Mouse (Mus musculus): ENCODE data around the gene Camkk1.
A peak's percentile ranks its signal among the peaks of the same experiment; 100 is the strongest.

Gene Camkk1

DNA sequence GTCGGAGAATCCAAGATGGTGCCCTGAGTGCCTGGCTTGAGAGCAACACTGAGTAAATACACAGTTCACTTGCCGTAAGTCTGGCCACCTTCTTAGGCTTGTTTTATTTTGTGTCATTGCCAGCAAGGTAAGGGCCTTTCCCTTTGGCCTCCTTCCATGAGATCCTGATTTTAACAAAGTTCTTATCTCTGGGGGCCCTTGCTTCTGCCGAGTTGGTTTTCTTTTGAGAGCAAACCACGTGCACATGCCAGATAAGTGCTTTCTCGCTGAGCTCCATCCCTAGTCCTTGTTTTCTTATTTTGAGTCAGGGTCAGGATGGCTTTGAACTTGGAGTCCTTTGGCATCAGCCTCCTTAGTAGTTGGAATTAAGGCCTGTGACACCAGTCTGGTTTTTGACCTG is 38.9 kb downstream of the Camkk1 start:
- DNase-seq (ENCODE audit: low spot score) = no peak

- no peak for DNase-seq (ENCODE audit: low spot score)
Observed at GRCm38 (mm10) chr11:73059630-73060029, 40.8 kb downstream of the Camkk1 start.

DNA sequence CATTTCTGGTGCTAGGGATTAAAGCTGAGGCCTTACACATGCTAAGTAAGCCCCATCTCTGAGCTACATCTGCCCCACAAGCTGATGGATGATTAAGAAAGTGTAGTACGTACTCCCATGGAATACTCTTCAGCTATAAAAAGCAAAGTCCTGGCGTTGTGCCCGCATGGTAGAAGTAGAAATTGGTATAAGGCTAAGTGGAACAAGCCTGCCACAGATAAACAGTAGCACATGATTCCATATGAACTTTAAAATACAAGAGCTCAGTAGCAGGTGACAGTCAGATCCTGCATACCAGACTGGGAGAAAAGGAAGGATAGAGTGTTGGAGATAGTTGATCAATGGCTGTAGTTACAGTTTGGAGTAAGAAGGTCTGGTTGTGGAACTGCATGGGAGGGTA is 42.6 kb downstream of the Camkk1 start:
- no peak for DNase-seq (ENCODE audit: low spot score)

GRCm38 (mm10) chr11:73071839-73072238 is 53.0 kb downstream of the Camkk1 start:
- no peak for DNase-seq (ENCODE audit: low spot score)

DNA sequence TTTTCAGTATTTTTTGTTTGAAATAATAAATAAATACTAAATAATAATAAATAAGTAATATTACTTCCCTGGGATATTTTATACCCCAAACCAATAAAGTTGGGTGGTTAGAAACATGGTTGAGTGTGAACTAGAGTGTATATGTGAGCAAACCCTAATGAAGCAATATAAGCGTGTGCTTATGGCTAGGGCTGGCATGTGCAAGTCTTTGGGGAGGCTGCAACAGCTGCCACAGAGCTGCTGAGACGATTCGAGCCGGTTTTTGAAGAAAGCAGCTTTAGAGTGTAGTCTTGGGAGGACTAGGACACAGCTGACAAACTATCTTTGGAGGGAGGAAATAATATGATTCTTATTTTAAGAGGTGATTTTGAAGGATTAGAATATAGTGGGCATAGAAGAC is 57.5 kb downstream of the Camkk1 start:
- DNase-seq (ENCODE audit: low spot score) = no peak

GRCm38 (mm10) chr11:73076733-73077132 is 57.9 kb downstream of the Camkk1 start:
- DNase-seq (ENCODE audit: low spot score) = no peak

GRCm38 (mm10) chr11:73077211-73077720 is 58.5 kb downstream of the Camkk1 start:
- no peak for DNase-seq (ENCODE audit: low spot score)

- DNase-seq (ENCODE audit: low spot score) = no peak
Observed at GRCm38 (mm10) chr11:73078615-73079014, 59.8 kb downstream of the Camkk1 start.

DNA sequence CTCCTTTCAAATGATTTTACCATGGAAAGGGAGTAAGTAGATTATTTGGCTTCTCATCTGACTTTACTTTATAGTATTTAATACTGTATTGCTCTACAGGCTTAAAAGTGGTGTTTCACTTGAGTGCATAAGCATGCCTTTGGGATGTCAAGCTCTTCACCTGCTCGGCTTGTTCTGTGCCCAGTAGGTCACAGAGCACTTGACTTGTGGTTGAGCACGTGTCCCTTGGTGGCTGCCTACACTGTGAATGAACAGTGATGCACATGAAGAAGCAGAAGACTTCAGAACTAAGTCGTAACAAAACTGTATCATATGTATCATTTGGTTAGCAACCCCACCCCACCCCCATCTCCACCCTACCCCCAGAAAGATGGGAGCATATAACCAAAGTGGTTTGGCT is 61.5 kb downstream of the Camkk1 start:
- no peak for DNase-seq (ENCODE audit: low spot score)

DNA sequence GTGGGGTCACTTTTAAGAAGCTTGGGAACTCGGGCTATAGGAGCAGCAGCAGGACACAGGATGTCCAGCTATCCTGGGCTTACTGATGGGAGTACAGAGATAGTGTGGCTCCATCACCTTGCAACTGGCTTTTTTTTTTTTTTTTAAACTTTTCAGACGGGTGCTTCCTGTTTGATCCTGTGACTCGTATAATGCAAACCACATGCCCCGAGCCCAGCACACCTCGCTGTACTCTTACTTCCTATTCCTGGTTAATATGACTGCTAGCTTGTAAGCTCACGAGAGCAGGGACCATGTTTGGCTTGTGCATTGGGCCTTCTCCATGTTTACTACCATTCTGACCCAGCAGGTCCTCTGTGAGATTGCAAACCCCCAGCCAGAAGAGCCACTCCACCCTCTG is 65.5 kb downstream of the Camkk1 start:
- no peak for DNase-seq (ENCODE audit: low spot score)

DNA sequence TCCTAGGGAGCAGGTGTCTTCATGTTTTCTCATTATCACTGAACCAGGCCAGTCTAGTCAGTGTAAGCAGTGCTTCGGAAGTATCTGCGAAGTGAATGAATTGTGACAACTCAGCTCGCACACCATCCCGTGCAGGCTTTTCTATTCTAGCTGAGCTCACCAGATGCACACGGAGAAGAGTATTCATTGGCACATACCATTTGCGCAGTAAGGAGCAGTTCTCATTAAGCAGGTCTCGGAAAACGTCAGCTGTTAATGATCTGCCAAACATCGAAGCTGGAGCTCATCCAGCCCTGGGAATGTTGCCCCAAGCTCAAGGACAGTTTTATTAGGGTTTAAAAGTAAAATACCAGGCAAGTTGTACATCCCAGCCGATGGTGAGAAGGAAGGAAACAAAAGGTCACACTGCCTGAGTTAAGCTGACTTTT is 66.0 kb downstream of the Camkk1 start:
- peak; percentile 81 for DNase-seq (ENCODE audit: low spot score)

DNA sequence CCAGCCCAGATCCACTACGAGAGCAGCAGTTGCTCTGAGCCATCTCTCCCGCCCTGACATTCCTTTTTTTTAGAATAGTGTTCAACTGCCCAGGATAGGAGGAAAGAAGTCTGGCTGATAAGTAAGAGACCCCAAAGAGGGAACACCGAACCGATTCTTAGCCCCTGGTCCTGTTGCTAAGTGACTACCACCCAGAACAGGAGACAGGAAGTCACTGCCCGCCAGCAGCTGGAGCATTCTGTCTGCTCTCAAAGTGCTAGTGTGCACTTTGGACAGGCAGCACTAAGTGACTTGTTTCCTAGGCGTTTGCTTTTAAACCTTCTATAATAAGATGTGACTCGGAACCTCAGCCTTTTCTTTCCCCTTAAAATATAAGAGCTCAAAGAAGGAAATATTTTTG is 66.6 kb downstream of the Camkk1 start:
- DNase-seq (ENCODE audit: low spot score) = peak; percentile 28

DNA sequence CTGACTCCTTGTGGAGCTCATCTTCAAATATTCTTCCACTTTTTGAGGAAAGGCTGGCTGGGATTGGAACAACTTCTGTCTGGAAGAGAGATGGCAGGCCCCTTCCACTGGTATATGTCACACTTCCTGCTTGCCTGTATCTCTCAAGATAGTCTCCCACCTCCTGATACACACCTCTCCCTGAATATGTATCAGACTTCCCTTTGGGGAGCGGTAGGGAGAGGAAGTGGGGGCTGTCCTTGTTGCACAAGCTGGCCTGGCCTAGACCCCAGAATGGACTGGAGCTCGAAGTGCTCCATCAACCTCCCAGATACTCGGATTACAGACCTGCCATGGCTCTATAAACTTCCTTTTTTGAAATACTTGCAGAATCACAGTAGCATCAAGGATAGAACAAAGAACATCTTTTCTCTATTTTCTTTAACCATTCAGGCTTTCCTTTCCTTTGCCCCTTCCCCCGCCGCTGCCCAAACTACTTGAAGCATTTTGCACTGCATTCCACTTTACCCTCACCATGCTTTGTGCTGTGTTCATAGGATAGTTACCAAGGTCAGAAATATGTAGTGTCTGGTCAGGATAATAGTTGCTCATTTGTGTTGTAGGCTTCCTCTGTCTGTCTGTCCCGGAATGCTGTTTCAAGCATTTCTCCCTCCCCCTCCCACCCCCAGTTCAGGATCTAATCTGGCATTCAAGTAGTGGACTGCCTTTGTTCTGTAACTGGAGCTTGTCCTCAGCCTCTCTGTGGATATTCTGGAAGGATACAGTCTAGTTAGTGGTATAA is 69.1 kb downstream of the Camkk1 start:
- no peak for DNase-seq (ENCODE audit: low spot score)

DNA sequence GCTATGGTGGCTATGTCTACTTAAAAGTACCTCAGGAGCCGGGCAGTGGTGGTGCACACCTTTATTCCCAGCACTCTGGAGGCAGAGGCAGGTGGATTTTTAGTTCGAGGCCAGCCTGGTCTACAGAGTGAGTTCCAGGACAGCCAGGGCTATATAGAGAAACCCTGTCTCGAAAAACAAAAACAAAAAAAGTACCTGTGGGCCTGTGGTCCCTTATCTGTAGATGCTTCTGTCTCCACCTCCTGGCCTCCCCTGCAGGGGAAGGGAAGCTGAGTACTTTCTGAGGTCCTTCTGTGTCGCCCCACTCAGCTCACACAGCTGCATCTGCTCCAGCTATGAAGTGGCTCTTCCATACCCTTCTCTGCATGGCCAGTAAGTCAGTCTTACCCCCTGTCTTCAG is 71.5 kb downstream of the Camkk1 start, which contains the start of gene Itgae:
Gene Itgae (plus strand): TSS at position 301 of the 400 bp plus-strand sequence.
- no peak for DNase-seq (ENCODE audit: low spot score)

GRCm38 (mm10) chr11:73090826-73091225 is 72.0 kb downstream of the Camkk1 start:
- no peak for DNase-seq (ENCODE audit: low spot score)
